Mouse (Mus musculus) megakaryocyte, embryonic 14.5 days (primary cell): Measurements from ENCODE around the gene Sox4.

Experiments used
- FLI1 ChIP-seq: IDR thresholded peaks from 2 replicates; pipeline ENCODE4 v1.6.1; 2012; ENCODE audit warnings: low read length, inconsistent platforms, mixed read lengths
- GATA1 ChIP-seq: IDR thresholded peaks from 3 replicates; pipeline ENCODE4 v1.6.1; 2012; ENCODE audit warnings: mixed read lengths, low read length, inconsistent platforms, borderline replicate concordance

DNA sequence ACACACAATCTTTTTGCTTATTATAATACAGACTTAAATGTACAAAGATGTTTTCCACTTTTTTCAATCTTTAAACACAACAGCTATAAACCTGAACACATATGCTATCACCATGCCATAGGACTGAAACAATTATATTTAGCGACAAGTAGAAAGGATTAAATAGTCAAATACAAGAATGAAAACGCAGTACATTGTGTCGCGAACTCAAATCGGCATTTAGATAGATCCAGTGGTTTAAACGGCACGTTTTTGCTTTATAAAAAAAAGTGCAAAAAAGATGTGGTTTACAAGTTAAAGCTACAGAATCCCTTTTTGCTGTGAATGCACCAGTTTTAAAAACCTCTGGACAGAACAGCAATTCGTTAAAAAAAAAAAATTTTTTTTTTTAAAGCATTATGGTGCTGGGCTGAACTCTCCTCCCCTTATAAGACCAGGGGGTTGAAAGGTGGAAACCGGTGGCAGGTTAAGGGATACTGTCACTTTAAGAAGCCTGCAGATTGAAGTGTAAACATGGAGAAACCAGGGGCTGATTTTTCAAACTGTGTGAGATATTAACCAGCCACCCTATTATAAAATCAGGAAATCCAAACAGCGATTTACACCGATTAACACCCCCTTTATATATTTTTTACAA, 4.1 kb downstream of the Sox4 start:
- TF ChIP-seq GATA1 (no peak), FLI1 (no peak)
